Mouse (Mus musculus) forebrain, embryonic 11.5 days (tissue): ENCODE results near the gene Fam117b. TPM values are rescaled to one million over a fixed set of nuclear protein-coding genes. Genes with fewer than 3 reads are reported as not detected.

Experiments used
- ATAC-seq: fragments of 200-750 bp; cut with Nextera tagmentation; replicated peaks from 2 replicates; pipeline ENCODE4 v1.8.0; 2017; ENCODE audit warnings: moderate TSS enrichment; ENCODE audit not compliant: low FRiP score
- DNase-seq: peaks from one replicate; pipeline ENCODE4 v3.0.0-alpha.2; 2017; ENCODE audit warnings: low spot score
- H3K27ac ChIP-seq: fragments of 300-500 bp; sonication (generic); 2 replicates; pipeline ENCODE4 v1.5.1; 2014; ENCODE audit warnings: low read depth, low read length
- H3K27me3 ChIP-seq: fragments of 300-500 bp; sonication (generic); 2 replicates; pipeline ENCODE4 v1.6.1; 2014; ENCODE audit warnings: mild to moderate bottlenecking, low read length, mixed read lengths; ENCODE audit not compliant: control insufficient read depth, insufficient read depth
- H3K36me3 ChIP-seq: fragments of 300-500 bp; sonication (generic); 2 replicates; pipeline ENCODE4 v1.6.1; 2014; ENCODE audit warnings: mild to moderate bottlenecking, low read length, moderate library complexity, mixed read lengths; ENCODE audit not compliant: control insufficient read depth, insufficient read depth
- H3K4me1 ChIP-seq: fragments of 300-500 bp; sonication (generic); replicated peaks from 2 replicates; pipeline ENCODE4 v1.6.1; 2014; ENCODE audit warnings: low read length, mixed read lengths; ENCODE audit not compliant: control insufficient read depth, insufficient read depth
- H3K4me2 ChIP-seq: fragments of 300-500 bp; sonication (generic); 2 replicates; pipeline ENCODE4 v1.6.1; 2014; ENCODE audit warnings: low read depth, mild to moderate bottlenecking, low read length, moderate library complexity, mixed read lengths; ENCODE audit not compliant: severe bottlenecking
- H3K4me3 ChIP-seq: fragments of 300-500 bp; sonication (generic); 2 replicates; pipeline ENCODE4 v1.5.1; 2014; ENCODE audit warnings: low read depth, low read length
- H3K9ac ChIP-seq: fragments of 300-500 bp; sonication (generic); 2 replicates; pipeline ENCODE4 v1.6.1; 2014; ENCODE audit warnings: low read length
- H3K9me3 ChIP-seq: fragments of 300-500 bp; sonication (generic); 2 replicates; pipeline ENCODE4 v1.6.1; 2016; ENCODE audit warnings: low read length, mixed read lengths; ENCODE audit not compliant: control insufficient read depth
- WGBS: fragments of 180-500 bp; shearing (Covaris S2); extraction: QIAGEN DNeasy Blood & Tissue Kit; methylation state at CpG from one replicate; pipeline ENCODE4 v1.1.7; 2014; 5-methylcytosine and 5-hydroxymethylcytosine counted together
- polyA plus RNA-seq: library from polyadenylated mRNA; unstranded; fragments of >200 nt; fragmentation: Nextera tagmentation; extraction: Ambion mirVana; gene quantifications from 2 replicates; pipeline ENCODE4 v1.2.1, GENCODE M21; 2014

The Fam117b gene
- 17.2 and 17.6 TPM in 2 replicates for polyA plus RNA-seq

DNA sequence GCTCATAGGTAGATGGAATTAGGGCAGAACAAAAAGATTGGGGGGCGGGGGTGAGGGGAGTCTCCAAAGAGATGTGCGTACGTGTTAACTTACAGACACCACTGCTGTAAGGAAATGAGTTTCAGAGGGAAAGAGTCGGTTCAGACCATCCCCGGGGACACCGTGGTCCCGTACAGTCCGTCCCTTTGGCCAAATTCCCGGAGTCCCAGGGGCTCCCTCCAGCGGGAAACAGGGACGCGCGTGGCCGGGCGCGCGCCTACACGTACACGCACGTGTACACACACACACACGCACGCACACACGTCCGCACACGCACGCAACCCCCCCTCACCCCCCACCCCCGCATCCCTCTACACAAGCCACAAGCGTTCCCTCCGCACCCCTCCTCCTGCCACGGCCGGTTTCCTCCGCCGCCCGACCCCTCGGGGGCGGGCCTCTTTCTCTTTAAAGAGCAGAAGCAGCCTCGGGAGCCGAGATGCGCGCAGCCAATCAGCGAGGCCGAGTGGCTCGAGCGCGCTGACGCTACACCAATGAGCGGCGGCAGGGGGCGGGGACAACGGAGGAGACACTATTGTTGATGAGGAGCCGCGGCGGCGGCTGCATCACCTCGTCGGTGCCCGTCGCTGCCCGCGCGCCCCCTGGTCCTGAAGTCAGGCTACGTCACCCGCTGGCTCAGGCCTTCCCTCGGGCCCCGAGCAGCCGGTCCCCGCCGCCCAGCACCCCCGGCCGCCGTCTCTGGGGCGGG lies at the start of gene Fam117b:
Gene Fam117b (plus strand): TSS at position 594 of the 745 bp plus-strand sequence.
- no peaks in the 10 kb centered on the region; the same call in 1 of the 2 replicates for H3K4me1 ChIP-seq
- peak within 1 kb of the TSS; percentile 68 for H3K4me2 ChIP-seq
- ATAC-seq: peak; percentile 98
- H3K27me3 ChIP-seq: no peaks in the 10 kb centered on the region
- H3K27ac ChIP-seq: peak within 1 kb of the TSS; percentile 86
- H3K9ac ChIP-seq: peak within 1 kb of the TSS; percentile 94
- DNase-seq: peak; percentile 99
- WGBS: under 1% methylated on average over 70 of the region's 72 CpGs
- H3K4me3 ChIP-seq: peak within 1 kb of the TSS; percentile 99
- no peaks in the 10 kb centered on the region for H3K36me3 ChIP-seq
- H3K9me3 ChIP-seq: no peaks in the 10 kb centered on the region

DNA sequence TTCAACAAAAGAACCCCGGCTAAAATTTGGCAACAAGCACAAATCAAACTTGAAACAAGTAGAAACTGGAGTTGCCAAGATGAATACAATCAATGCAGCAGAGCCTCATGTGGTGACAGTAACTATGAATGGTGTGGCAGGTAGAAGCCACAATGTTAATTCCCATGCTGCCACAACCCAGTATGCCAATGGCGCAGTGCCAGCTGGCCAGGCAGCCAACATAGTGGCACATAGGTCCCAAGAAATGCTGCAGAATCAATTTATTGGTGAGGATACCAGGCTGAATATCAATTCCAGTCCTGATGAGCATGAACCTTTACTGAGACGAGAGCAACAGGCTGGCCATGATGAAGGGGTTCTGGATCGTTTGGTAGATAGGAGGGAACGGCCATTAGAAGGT lies 44.8 kb upstream of the Fam117b start:
- Histone ChIP-seq H3K27me3 (no peaks in the 10 kb centered on the region), H3K4me3 (no peak overlapping the region), H3K9ac (no peak overlapping the region), H3K4me1 (no peaks in the 10 kb centered on the region), H3K4me2 (no peak overlapping the region), H3K36me3 (peaks cover 7% of the 10 kb centered on the region; the same call in 1 of the 2 replicates), H3K9me3 (no peaks in the 10 kb centered on the region), H3K27ac (no peak overlapping the region)
- 95% methylated on average over 5 of the region's 5 CpGs for WGBS
- DNase-seq (no peak), ATAC-seq (no peak)

DNA sequence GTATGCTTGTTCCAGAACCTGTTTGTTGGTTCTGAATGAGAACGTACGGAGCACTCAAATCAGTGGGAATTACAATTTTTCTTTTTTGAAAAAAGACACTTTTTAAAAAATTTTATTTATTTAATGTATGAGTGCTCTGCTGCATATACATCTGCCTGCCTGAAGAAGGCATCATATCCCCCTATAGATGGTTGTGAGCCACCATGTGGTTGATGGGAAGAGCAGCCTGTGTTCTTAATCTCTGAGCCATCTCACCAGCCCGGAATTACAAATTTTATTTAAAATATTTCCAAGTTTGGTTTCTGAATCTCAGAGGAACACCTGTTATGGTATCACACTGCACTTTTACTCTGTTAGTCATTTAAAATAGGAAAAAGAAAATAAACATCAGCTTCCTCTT lies 38.8 kb upstream of the Fam117b start:
- Histone ChIP-seq H3K9me3 (no peaks in the 10 kb centered on the region), H3K9ac (no peak overlapping the region), H3K36me3 (no peaks in the 10 kb centered on the region), H3K4me1 (no peaks in the 10 kb centered on the region), H3K4me2 (no peak overlapping the region), H3K4me3 (no peak overlapping the region), H3K27me3 (no peaks in the 10 kb centered on the region), H3K27ac (no peak overlapping the region)
- no peak for DNase-seq
- no peak for ATAC-seq
- 88% methylated on average over 3 of the region's 3 CpGs for WGBS

DNA sequence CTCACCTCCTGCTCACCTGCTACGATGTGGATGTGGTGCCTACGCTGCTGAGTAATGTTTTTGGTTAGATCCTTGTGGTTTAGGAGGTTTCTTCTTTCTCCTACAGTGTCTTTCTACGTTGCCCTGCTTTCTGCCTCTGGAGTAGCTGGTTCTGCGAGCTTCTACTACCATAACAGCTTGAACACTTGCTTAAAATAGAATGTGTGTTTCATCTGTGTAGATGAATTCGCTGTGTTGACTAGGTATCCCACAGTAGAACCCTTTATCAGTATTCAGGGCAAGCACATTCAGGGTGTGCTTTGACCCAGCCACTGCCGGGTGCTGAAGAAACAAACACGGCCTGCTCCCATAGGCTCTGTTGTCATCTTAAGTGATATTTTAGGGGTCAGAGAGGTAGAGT lies 34.7 kb upstream of the Fam117b start:
- DNase-seq (no peak), ATAC-seq (no peak)
- Histone ChIP-seq H3K4me1 (no peaks in the 10 kb centered on the region), H3K36me3 (no peaks in the 10 kb centered on the region), H3K9ac (no peak overlapping the region), H3K27me3 (no peaks in the 10 kb centered on the region), H3K4me3 (no peak overlapping the region), H3K9me3 (no peaks in the 10 kb centered on the region), H3K4me2 (no peak overlapping the region), H3K27ac (no peak overlapping the region)
- 95% methylated on average over 7 of the region's 7 CpGs for whole genome bisulfite sequencing

DNA sequence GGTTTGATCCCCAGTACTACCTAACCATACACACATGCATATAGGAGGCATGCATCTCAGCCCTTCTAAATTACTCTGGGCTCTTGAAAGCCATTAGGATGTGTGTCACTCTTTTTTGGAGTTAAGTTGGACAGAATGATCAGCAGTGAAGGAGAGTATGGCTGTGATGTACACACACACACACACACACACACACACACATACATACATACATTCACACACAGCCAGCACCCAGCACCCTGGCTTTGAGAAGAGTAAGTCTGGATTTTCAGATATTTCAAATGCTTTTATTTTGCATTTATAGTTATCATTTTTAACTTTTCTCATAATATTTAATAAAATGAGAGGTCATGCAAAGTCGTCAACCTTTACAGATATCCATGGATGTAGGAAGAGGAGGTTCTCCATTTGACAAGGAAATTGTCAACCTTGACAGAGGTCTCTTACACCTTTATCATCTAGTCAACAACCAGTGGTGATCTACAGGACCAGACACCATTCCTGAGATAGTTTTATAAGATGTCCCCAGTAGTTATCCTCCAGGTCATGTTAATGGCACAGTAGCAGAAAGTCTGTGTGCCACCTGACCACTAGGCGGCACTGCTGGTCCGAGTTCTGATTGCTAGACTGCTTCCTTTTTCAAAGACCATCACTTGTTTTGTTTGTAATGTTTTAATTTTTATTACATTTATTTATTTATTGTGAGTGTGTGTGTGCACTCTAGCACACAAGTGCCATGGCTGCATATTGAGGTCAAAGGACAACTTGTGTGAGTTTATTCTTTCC lies 29.3 kb upstream of the Fam117b start:
- no peaks in the 10 kb centered on the region for H3K9me3 ChIP-seq
- ATAC-seq (no peak), DNase-seq (peak; percentile 82)
- H3K4me2 ChIP-seq: no peak overlapping the region
- H3K4me3 ChIP-seq: no peak overlapping the region
- H3K9ac ChIP-seq: no peak overlapping the region
- H3K4me1 ChIP-seq: 0 out of 2 replicates have a peak, but pooled peaks cover 4% of the 10 kb centered on the region
- no peaks in the 10 kb centered on the region for H3K36me3 ChIP-seq
- 35% methylated on average over 3 of the region's 3 CpGs for WGBS
- no peaks in the 10 kb centered on the region for H3K27me3 ChIP-seq
- H3K27ac ChIP-seq: no peak overlapping the region

DNA sequence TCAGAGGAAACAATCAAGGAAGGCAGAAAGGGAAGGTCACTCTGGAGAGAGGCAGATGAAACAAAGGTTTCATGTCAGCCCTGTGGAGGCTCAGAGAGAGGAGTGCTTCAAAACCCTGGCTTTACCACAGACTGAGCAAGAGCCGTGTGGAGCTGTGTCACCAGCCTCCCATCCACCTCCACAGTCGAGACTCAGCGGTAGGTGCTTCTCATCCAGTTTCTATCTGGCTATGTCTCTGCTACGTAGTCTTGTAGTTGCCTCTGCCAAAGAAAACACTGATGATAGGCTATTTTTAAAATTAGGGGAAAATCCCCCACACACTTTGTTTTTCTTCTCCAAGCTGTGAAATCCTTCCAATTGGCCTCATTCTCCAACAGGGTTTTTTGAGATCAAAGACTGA lies 25.9 kb upstream of the Fam117b start:
- Histone ChIP-seq H3K27me3 (no peaks in the 10 kb centered on the region), H3K9me3 (no peaks in the 10 kb centered on the region), H3K4me1 (0 out of 2 replicates have a peak, but pooled peaks cover 4% of the 10 kb centered on the region), H3K36me3 (no peaks in the 10 kb centered on the region), H3K4me2 (no peak overlapping the region), H3K27ac (no peak overlapping the region), H3K9ac (no peak overlapping the region), H3K4me3 (no peak overlapping the region)
- 60% methylated on average over 4 of the region's 4 CpGs for WGBS
- DNase-seq (no peak), ATAC-seq (no peak)

DNA sequence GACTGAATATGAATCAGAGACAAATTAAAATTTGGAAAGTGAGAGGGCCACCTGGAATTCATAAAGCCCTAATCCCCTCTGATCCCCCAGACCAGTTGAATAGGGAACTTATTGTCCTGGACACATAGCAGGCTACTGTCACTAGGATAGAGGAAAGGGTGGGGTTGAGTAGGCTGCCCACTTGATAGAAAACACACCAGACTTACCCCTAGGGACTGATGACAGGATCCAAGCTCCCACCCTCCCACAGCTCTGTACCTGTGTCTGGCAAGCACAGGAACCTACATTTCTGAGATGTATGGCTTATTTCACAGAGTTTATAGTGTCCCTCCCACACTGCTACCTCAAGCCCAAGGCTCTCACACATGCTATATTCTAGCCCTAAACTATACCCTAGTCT lies 24.8 kb upstream of the Fam117b start:
- Histone ChIP-seq H3K4me2 (no peak overlapping the region), H3K9ac (no peak overlapping the region), H3K4me1 (0 out of 2 replicates have a peak, but pooled peaks cover 4% of the 10 kb centered on the region), H3K4me3 (no peak overlapping the region), H3K27me3 (no peaks in the 10 kb centered on the region), H3K27ac (no peak overlapping the region), H3K9me3 (no peaks in the 10 kb centered on the region), H3K36me3 (no peaks in the 10 kb centered on the region)
- no peak for ATAC-seq
- no peak for DNase-seq

DNA sequence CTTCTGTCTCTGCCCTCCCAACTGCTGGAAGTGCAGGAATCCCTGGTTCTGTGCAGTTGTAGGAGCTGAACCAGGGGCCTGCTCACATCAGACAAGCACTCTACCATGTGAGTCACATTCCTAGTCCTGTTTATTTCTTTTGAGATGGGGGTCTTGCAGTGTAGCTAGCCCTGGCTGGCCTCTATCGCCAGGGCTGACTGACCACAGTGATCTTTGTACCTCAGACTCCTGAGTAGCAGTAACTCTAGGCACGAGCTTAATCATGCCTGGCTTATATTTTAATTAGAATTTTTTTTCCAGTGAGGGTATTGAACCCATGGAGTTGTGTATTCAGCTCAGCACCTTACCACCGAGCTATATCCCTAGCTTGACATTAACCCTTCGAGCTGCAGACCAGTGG lies 21.6 kb upstream of the Fam117b start:
- no peak overlapping the region for H3K4me2 ChIP-seq
- no peak overlapping the region for H3K9ac ChIP-seq
- H3K36me3 ChIP-seq: no peaks in the 10 kb centered on the region
- DNase-seq (no peak), ATAC-seq (no peak)
- WGBS: 84% methylated on average over 4 of the region's 4 CpGs
- no peaks in the 10 kb centered on the region for H3K9me3 ChIP-seq
- H3K4me1 ChIP-seq: 0 out of 2 replicates have a peak, but pooled peaks cover 4% of the 10 kb centered on the region
- H3K27ac ChIP-seq: no peak overlapping the region
- H3K27me3 ChIP-seq: no peaks in the 10 kb centered on the region
- no peak overlapping the region for H3K4me3 ChIP-seq
